Mouse (Mus musculus) liver, embryonic 14.5 days (tissue): ENCODE results near the gene Uba1.

Source experiments
- CTCF ChIP-seq: IDR thresholded peaks from 2 replicates; pipeline ENCODE4 v1.5.1; 2016; ENCODE audit warnings: antibody characterized with exemption, low read depth, control low read depth
- EP300 ChIP-seq: IDR thresholded peaks from 2 replicates; pipeline ENCODE4 v1.6.1; 2016; ENCODE audit warnings: antibody characterized with exemption, low read depth

DNA sequence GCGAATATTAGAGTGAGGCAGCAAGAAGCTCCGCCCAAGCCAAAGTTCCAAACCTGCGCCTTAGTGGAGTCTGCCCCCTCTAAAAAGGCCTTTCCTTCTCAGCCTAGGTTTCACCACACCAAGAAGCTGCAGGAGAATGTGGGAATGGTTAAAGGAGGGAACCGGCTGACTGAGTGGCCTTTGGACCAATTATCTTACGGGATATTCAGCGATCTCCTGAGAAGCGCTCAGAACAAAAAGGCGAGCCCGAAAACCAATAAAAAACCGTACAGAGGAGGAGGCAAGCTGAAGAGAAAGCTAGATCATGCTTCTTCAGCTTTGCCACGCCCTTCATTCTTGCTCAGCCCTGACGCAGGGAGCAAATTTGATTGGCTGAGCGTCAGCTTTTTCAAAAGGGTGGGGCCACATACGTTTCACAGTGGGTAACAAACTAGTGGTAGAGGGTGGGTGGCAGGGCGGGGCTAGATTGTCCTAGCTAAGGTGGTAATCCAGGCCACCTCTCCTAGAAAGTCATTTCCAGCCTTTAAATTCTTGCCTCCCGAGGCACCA lies 29.5 kb downstream of the Uba1 start, which contains the start of gene Cdk16:
- TF ChIP-seq CTCF (no peak), EP300 (no peak)
